Mouse (Mus musculus) spleen, adult 2 months (tissue): ENCODE measurements around the gene Tceanc2. TPM values are rescaled to one million over a fixed set of nuclear protein-coding genes. Genes with fewer than 3 reads are reported as not detected.

Experiments used
- DNase-seq, 2 experiments: peaks; one replicate each; pipeline versions ENCODE4 v3.0.0 to v3.0.0-alpha.2; 2012 to 2021; ENCODE audit warnings: low spot score in 2 of 2, low read depth in 1 of 2
- H3K27ac ChIP-seq: fragments of 200-500 bp; 2 replicates; pipeline ENCODE4 v1.5.1; 2012; ENCODE audit warnings: low read length, inconsistent platforms; ENCODE audit not compliant: insufficient read depth
- H3K27me3 ChIP-seq: fragments of 200-500 bp; 2 replicates; pipeline ENCODE4 v1.6.1; 2012; ENCODE audit warnings: mild to moderate bottlenecking, moderate library complexity, low read length, inconsistent platforms; ENCODE audit not compliant: control insufficient read depth, insufficient read depth
- H3K36me3 ChIP-seq: fragments of 200-500 bp; 2 replicates; pipeline ENCODE4 v1.6.1; 2012; ENCODE audit warnings: mild to moderate bottlenecking, low read length, inconsistent platforms; ENCODE audit not compliant: control insufficient read depth, insufficient read depth
- H3K4me1 ChIP-seq: fragments of 200-500 bp; 2 replicates; pipeline ENCODE4 v1.6.1; 2011; ENCODE audit warnings: inconsistent platforms; ENCODE audit not compliant: control insufficient read depth, insufficient read depth, insufficient read length
- H3K4me3 ChIP-seq: fragments of 200-500 bp; 2 replicates; pipeline ENCODE4 v1.5.1; 2011; ENCODE audit warnings: mild to moderate bottlenecking, inconsistent platforms; ENCODE audit not compliant: insufficient read depth, insufficient read length; ENCODE audit errors: extremely low read depth
- CTCF ChIP-seq: fragments of 200-500 bp; IDR thresholded peaks from 2 replicates; pipeline ENCODE4 v1.5.1; 2011; ENCODE audit warnings: mild to moderate bottlenecking, inconsistent platforms; ENCODE audit not compliant: insufficient read depth, insufficient read length, insufficient replicate concordance; ENCODE audit errors: extremely low read depth
- POLR2A ChIP-seq: fragments of 200-500 bp; IDR thresholded peaks from 2 replicates; pipeline ENCODE4 v1.6.1; 2011; ENCODE audit warnings: low read depth, low read length, inconsistent platforms
- WGBS: fragments of 180-500 bp; shearing (Covaris S2); methylation state at CpG from one replicate; pipeline ENCODE4 v1.1.7; 2018; 5-methylcytosine and 5-hydroxymethylcytosine counted together
- polyA plus RNA-seq: library from polyadenylated mRNA; depleted of rRNA; stranded (reverse); fragments of >200 nt; gene quantifications from 2 replicates; pipeline ENCODE4 v1.2.3, GENCODE M21; 2012; rRNA removed

Gene Tceanc2
- polyA plus RNA-seq, 1 experiment: 7.0 TPM

- Histone ChIP-seq H3K27ac (no peak overlapping the region), H3K27me3 (no peaks in the 10 kb centered on the region), H3K4me1 (no peaks in the 10 kb centered on the region), H3K4me3 (no peak overlapping the region), H3K36me3 (no peaks in the 10 kb centered on the region)
- 67% methylated on average over 16 of the region's 16 CpGs for WGBS
- DNase-seq: no peak
- TF ChIP-seq CTCF: no peak
- TF ChIP-seq POLR2A: no peak
These were observed 84.3 kb downstream of the Tceanc2 start for GRCm38 (mm10) chr4:107094484-107095187.

GRCm38 (mm10) chr4:107091696-107092095 is 87.2 kb downstream of the Tceanc2 start:
- WGBS: 92% methylated on average over 14 of the region's 14 CpGs
- Histone ChIP-seq H3K27ac (no peak overlapping the region), H3K4me3 (no peak overlapping the region), H3K36me3 (no peaks in the 10 kb centered on the region), H3K4me1 (no peaks in the 10 kb centered on the region), H3K27me3 (no peaks in the 10 kb centered on the region)
- DNase-seq: no peak
- TF ChIP-seq POLR2A (no peak), CTCF (no peak)

GRCm38 (mm10) chr4:107084858-107085257 is 94.1 kb downstream of the Tceanc2 start:
- no peak for TF ChIP-seq POLR2A
- TF ChIP-seq CTCF: no peak
- Histone ChIP-seq H3K4me1 (no peaks in the 10 kb centered on the region; the same call in 1 of the 2 replicates), H3K36me3 (no peaks in the 10 kb centered on the region), H3K27ac (no peak overlapping the region), H3K4me3 (no peak overlapping the region), H3K27me3 (no peaks in the 10 kb centered on the region)
- DNase-seq: no peak
- WGBS: 68% methylated on average over 6 of the region's 6 CpGs

DNA sequence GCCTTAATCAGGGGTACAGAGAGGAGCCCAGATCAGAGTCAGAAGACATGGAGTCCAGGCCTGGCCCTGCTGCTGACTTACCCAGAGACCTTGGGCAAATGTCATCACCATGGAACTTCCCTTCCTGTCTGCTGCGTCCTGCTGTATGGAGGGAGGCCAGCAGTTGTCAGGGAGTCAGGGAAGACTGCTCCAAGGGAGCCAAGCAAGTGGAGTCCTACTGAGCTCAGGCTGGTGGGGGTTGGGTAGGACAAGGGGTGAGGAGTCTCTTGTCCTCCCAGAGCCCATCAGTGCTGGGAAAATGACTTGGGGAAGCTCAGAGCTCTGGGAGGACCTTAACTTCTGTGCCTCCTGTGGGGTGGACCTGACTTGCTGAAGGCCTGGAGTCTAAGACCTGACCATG is 94.6 kb downstream of the Tceanc2 start:
- Histone ChIP-seq H3K27me3 (no peaks in the 10 kb centered on the region), H3K4me3 (no peak overlapping the region), H3K4me1 (no peaks in the 10 kb centered on the region; the same call in 1 of the 2 replicates), H3K27ac (no peak overlapping the region), H3K36me3 (no peaks in the 10 kb centered on the region)
- TF ChIP-seq CTCF: no peak
- TF ChIP-seq POLR2A: no peak
- DNase-seq: no peak
- WGBS: 67% methylated on average over 1 of the region's 1 CpGs

Other genes starting within 250 kb of the Tceanc2 start
- gene Mrpl37, start 112.2 kb downstream of the Tceanc2 start, polyA plus RNA-seq: 31.9 and 34.0 TPM in 2 replicates
- 6.2 and 7.5 TPM in 2 replicates for gene Cyb5rl, start 112.1 kb downstream of the Tceanc2 start, polyA plus RNA-seq
- gene Cdcp2, start 82.2 kb downstream of the Tceanc2 start, polyA plus RNA-seq: not detected in 2 replicates
- gene Tmem59, start 717 bp downstream of the Tceanc2 start, polyA plus RNA-seq: 97.7 and 116 TPM in 2 replicates
- 0.07 and 0.47 TPM in 2 replicates for gene Ldlrad1, start 30.1 kb upstream of the Tceanc2 start, polyA plus RNA-seq
- gene Lrrc42, start 74.4 kb upstream of the Tceanc2 start, polyA plus RNA-seq: 6.0 and 7.9 TPM in 2 replicates
- gene Hspb11, start 74.5 kb upstream of the Tceanc2 start, polyA plus RNA-seq: 1.2 and 1.6 TPM in 2 replicates
- 0.06 and 0.40 TPM in 2 replicates for gene Dio1, start 128.1 kb upstream of the Tceanc2 start, polyA plus RNA-seq
- gene Yipf1, start 135.2 kb upstream of the Tceanc2 start, polyA plus RNA-seq: 21.4 and 23.7 TPM in 2 replicates
- gene Ndc1, start 188.7 kb upstream of the Tceanc2 start, polyA plus RNA-seq: 10.6 and 15.9 TPM in 2 replicates